Mouse (Mus musculus): ENCODE results near the gene Nppc. TPM values are rescaled to one million over a fixed set of nuclear protein-coding genes. Genes with fewer than 3 reads are reported as not detected.

Gene Nppc
- total RNA-seq, 2 experiments from 2014 or later: 5.7 to 9.5 TPM

DNA sequence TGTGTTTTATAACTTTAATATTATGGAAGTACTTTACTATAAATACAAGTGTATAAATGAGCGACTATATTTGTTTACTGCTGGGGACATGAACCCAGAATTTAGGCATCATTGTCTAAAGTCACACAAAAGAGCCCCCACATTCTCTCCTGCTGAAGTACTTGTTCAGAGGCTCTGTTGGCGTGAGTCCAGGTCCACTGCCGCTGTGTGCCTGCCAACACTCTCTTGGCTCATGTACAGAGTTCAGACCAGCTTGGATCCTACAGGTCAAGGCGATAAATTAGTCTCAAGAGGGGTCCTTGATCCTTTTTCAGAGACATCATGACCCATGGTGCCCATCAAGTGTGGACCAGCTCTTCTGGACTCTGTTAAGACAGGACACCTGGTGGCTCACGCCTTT lies 13.3 kb downstream of the Nppc start:
- no peak for DNase-seq (ENCODE audit: extremely low spot score in 1 of 2, low spot score in 1 of 2)

DNA sequence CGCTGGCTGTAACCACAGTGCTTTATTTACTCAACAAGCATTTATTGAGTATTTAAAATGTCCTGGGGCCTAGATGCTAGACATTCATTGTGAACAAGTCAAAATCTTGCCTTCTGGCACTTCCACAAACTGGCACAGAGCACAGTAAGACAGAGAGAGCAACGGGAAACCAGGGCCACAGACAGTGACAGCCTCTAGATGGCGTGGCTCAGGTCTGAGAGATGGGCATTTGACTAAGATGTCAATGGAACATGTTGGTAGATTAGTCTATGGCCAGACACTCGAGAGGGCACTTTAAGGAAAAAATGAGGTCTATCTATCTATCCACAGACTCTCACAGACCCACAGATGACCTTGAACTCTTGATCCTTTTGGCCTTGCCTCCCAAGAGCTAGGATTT lies 17.7 kb downstream of the Nppc start:
- no peak for DNase-seq (ENCODE audit: extremely low spot score in 1 of 2, low spot score in 1 of 2)

DNA sequence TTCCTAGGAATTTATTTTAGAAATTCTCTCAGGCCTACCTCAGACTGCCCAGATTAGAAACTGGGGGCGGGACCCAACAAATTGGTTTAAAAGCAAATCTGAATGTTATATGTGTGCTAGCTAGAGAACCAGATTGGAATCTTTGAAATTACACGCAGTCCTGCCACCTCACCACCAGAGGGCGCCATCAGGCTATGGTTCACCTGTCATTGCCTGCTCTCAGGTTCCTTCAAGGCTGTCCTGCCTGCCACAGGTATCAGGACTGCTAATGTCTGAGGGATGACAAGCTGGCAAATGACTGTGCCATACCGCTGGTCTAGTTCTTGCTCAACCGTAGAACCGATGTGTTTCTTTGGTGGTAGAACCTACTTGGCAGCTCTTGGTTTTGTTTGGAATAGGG lies 20.1 kb downstream of the Nppc start:
- peak; percentile 63 to 87 for DNase-seq (ENCODE audit: extremely low spot score in 1 of 2, low spot score in 1 of 2)

DNA sequence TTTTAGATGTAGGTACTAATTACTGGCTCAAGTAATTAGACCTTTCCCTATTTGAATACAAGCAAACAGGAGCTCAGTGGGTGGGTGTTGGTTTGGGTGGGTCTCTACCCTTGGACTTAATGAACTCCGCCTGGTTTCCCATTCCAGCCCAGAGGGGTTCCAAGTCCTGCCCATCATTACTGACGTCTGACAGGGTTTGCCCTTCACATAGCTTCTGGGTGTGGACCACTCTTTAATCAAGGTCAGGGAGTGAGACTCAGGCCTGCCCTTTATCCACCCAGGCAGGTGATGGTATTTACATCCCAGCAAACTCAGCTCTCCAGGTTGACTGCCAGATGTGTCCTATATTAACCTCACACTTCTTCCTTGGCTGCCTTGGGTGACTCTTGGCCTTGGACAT lies 22.9 kb downstream of the Nppc start:
- DNase-seq (ENCODE audit: extremely low spot score in 1 of 2, low spot score in 1 of 2): no peak

DNA sequence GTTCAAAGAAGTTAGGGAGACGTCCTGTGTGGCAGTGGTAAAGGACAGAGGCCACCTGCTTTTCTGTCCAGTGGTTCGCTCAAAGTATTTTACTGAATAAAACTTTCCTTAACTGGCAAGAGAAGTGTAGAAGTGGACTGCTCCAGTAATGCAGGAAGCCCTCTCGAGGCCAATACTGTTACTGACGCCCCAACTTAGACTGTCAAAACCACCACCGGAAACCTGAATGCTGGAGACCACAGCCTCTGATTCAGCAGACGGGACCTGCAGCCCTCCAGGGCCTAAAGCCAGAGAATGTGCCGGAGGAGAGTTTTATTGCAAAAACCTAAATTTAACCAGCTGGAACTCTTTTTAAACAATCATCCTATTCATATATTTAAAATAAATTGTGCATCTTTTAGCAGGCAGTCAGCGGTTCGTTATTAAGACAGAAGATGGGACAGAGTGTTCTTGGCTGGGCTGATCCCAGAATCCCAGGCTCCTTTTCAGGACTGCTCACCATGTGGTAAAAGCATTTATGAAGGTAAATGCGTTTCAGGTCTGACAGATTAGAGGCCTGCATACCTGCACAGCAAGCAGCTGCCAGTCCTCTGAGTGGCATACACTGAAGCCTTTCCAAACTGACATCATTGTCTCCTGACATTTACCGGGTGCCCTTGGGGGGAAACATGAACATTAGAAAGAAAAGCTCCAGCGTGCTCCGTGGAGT lies 27.1 kb downstream of the Nppc start:
- no peak for DNase-seq (ENCODE audit: extremely low spot score in 1 of 2, low spot score in 1 of 2)

DNA sequence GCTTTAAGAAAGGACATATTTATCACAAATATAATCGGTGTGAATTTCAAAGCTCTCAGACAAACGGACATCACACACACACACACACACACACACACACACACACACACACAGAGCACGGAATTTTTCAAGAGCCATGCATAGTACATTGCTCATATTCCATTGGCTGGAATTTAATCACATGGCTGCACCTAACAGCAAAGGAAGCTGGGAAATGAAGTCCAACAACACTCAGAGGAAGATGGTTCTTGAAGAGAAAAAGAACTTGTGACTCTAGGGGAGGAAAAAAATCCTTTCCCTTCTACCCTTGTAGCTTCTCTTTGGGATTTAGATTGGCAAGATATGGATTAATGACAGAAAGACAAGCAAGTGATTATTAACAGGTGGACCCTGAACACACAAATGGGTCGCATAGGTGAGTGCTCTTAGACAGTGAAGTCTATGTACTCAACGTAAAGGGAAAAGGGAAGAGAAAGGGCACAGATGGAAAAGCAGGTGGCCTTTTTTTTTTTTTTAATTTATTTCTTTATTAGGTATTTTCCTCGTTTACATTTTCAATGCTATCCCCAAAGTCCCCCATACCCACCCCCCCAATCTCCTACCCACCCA lies 35.5 kb downstream of the Nppc start:
- DNase-seq (ENCODE audit: extremely low spot score in 1 of 2, low spot score in 1 of 2): no peak

DNA sequence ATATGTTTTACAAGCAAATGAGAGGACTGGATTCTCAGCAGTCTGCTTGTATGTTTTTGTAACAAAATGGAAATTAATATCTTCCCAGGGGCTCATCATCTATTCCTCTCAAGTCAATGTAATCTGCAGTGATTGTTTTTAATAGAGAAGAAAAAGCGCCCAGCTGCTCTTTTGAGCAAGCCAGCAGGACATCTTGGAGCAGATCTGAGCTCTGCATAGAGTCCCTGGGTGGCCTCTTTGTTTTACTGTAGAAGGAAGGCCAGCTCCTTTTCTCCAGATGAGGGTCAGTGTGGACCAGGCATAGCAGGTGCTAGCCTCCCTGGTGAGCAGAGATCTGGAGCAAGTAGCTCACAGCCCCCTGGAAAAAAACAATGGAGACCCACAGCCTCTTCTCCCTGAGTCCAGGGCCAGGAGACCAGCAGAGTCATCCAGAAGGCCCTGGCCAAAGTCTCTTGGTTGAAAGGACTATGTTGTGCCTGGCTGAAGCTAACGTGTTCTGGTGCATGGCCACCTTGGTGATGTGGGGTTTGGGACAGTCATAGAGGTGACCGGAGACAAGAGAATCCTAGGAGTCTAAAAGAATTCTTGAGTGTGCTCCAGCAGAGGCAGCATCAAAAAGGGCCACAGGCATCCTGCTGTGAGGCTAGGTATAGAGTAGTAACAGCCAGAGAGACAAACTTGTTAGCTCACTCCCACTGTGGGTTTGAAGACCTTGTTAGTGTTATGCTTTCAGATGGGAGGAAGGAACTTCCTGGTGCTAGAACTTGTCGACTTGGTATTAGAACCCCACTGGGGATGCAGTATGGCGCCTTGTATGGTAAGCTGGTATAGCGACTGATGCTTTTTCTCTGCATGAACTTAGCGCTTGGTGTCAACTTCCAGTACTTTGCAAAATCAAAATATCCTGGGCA lies 36.3 kb downstream of the Nppc start:
- DNase-seq (ENCODE audit: extremely low spot score in 1 of 2, low spot score in 1 of 2): no peak

DNA sequence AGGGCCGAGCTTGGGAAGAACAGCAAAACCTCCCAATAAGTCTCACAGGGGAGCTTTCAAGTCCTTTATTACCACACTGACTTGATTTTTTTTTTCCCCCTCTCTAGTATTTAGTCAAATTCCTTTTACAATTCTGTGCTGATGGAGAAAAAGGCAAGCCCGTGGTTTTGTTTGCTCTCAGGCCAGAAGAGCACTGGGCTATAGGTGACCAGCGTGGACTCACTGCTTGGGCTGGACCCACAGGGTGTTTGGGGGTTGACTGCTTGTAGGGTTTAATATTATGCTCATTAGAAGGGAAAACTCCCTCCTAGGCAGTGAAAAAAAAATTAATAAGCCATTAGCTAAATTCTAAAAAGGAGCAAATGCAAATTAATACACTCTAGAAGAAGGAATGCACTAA lies 36.9 kb downstream of the Nppc start:
- no peak for DNase-seq (ENCODE audit: extremely low spot score in 1 of 2, low spot score in 1 of 2)

DNA sequence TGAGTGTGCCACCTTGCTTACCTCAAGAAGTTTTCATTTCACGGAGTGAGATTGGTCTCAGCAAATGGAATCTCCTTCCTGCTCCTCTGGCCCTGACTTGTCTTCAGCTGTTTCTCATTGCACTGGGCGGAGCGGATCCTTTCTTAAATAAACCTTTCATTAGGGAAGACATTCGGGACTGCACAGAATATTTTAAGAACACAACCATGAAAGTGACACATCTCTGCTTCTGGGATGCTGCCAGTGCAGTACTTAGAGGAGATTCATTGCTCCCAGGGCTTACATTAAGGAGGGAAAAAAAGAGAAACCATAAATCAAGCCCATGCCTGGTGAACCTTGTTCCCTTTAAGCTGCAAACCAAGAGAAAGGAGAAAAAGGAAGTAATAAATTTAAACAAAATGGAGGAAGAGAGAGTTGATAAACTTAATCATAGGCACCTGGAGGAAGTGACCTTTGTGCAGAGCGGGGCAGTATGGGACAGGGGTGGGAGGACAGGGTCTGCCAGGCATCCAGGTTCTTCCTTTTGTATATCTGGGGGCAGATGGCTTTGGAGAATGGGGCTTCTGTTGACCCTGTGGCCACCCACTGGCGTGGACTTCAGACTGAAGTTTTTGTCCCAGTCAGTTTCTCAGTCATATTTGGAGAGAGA lies 37.5 kb downstream of the Nppc start:
- no peak for DNase-seq (ENCODE audit: extremely low spot score in 1 of 2, low spot score in 1 of 2)

DNA sequence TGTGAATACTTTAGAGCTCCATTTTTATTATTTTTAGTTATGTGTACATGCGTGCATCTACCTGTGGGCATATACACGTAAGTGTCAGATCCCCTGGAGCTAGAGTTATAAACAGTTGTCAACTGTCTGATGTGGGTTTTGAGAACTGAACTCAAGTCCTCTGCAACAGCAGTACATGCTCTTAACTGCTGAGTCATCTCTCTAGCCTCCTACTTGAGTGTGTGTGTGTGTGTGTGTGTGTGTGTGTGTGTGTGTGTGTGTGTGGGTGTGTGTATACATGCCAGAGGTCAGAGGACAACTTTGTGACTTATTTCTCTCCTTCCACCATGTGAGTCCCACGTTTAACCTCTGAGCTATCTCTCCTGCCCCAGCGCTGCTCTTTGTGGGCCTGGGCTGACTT lies 39.8 kb downstream of the Nppc start:
- no peak for DNase-seq (ENCODE audit: extremely low spot score in 1 of 2, low spot score in 1 of 2)

DNA sequence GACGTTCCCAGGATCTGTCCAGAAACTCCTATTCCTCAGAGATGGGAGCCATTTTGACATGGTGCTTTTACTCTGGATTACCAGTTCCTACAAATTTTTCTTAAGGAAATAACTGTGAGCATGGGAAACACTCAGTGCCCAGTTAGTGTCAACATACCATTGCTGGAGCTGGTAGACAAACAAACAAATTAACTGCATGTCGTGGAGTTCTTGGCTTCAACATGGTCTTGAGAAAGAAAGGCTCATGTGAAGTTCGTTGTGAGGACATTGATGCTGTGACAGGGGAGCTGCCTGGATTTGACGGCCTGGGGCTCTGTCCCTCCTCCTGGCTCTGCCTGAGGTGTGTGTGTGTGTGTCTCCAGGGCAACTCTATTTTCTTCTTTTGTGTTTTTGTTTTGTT lies 40.4 kb downstream of the Nppc start:
- DNase-seq (ENCODE audit: extremely low spot score in 1 of 2, low spot score in 1 of 2): no peak

DNA sequence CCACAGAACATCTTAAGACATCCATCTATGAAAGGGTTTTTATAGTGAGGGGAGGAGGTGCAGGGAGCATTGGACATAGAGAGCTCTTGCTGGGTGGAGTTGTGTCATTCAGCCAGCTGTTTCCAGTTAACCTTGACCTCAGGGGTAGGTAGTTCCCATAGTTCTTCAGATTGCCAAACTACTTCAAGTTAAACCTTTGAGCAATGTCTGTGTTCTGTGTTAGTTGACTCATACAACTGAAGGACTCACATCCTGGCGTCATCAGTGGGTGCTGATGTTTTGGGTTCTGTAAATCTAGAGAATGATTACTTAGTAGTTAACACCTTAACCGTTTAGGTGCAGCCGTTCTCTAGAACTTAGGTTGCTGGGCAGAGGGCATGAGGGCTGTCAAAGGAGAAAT lies 42.1 kb downstream of the Nppc start:
- DNase-seq (ENCODE audit: extremely low spot score in 1 of 2, low spot score in 1 of 2): no peak

DNA sequence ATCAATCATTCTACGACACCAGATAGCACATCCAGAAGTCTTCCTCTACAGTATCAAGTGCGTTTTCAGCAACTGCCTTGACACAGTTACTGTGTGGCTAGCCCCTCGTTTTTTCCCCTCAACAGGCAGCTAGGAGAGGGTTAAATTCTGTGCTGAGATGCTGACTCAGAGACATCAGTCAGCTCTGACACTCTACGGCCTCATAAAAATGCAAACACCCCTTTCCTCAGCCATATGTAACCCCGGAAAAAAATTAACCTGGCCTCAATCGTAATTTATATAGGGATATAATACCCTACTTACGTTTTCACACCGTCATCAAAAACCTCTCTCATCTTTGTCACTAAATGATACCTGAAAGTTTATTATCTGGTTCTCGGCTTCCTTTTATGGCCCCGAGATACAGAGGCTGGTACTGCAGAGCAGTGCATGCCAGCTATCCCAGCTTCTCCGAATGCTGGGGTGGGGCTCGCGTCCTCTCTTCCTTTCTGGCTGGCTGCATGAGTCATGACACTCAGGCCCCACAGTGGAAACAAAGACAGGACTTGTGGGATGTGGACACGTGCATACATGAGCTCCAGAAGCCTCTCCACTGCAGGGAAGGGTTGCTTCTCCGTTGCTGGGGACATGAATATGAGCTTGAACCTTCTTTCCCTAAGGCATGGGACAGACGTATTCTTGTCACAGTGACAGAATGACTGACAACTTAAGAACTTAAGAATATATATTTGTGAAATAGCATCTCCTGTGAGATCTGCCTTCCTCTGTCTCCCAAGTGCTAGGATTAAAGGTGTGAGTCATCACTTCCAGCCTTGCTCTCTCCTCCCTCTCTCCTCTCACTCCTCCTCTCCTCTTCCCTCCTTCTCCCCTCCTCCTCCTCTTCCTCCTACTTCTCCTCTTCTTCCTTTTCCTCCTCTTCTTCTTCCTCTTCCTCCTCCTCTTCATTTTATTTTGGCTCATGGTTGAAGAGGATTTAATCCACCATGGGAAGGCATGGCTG lies 47.1 kb downstream of the Nppc start:
- DNase-seq (ENCODE audit: extremely low spot score in 1 of 2, low spot score in 1 of 2): no peak

DNA sequence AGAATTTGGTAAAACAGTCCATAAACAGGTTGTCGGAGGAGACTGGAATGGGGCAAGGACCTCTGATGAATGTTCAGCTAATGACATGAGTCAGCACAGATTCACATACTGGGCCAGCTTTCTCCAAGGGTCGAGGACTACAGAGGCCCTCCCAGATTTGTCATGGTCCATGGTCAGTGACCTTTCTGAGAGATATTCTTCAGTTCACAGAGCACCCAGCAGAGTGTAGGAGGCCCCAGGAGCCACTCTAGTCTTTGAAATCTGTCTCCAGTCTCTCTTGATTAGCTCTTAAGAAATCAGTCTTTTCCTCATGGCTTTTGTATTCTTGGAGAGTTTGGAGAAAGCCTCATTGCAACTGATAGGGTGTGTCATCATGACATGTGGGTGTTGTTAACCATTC lies 48.1 kb downstream of the Nppc start:
- DNase-seq (ENCODE audit: extremely low spot score in 1 of 2, low spot score in 1 of 2): no peak

DNA sequence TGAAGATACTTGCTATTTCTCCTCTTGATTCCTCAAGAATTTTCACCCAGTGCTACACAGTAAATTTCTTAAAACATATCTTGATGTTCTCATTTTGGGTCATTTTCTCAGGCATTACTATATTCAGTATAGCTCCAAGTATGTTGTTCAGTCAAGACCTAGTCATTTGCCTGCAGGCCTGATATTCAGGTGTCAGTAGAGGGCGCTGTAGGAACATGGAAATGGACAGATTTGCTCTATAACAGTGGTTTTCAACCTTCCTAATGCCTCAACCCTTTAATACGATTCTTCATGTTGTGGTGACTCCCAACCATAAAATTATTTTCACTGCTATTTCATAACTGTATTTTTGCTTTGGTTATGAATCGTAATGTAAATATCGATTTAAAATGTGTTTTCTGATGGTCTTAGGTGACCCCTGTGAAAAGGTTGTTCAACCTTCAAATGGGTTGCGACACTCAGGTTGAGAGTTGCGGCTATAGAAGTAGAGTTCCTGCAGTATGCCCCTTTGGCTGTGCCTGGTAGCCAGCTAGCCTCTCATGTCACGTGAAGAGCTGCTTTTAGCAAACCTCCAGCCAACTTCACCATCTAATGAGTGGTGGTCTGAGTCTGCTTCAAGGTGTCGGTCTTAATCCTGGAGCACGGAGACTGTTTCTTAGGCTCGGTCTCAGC lies 51.8 kb downstream of the Nppc start:
- peak; percentile 34 to 78 for DNase-seq (ENCODE audit: extremely low spot score in 1 of 2, low spot score in 1 of 2)
